Comparison of ENCODE assay signal across 19 mouse cellular contexts in the genomic region with DNA sequence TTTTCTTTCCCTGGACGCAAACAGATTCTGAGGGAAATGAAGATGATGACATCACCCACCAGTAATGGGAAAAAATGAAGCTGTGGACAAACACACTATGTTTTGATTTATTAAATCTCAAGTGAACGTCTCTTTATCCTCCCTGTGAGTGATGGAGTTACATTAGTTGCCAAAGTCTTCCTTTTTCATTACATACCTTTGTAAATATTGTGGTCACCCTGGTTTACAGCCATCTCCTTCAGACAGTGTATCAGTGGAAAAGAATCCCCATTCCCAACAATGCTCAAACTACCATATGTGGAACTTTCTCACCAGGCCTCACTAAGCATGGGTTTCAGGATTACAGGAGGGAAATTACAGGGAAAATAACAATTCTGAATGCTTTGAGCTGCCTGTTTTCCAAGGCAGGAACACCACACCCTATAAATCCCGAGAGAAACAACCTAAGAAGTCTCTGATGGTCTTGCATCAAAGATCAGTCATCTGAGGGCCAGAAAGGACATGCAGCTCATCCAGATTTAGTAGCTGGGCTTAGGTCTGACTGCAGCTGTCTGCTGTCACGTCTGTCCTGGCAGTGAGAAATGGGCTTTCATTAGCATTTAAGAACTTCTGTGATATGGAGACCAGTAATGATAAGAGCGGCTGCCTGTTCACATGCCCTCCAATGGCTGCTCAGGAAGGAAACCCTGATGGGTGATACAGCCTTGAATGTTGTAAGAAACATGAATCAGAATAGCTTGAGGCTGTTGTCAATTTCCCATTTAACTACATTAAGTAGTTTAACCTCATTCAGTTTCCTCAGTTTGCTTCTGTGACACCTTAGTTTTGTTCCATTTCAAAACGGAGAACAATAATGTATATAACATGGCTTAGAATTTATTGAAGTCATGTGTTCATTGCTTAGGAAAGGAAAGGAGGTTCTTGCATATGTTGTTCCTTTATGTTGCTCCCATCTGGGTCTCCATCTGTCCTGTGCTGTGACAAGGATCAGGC. TPM values are rescaled to one million over a fixed set of nuclear protein-coding genes. Genes with fewer than 3 reads are reported as not detected.
A peak's percentile ranks its signal among the peaks of the same experiment; 100 is the strongest.
DNase-seq lines count a peak whose midpoint lies in the region; ATAC-seq and TF ChIP-seq lines count a peak whose summit lies in the region.
"Had no signal": no experiment of that assay in that cellular context is flagged by ENCODE, and none has a peak within 500 bp of the region (broad histone marks: within the 10 kb centered on the region; RNA-seq: fewer than 3 reads in every experiment).

A gene (plus strand): TSS at position 943 of the 993 bp plus-strand sequence.

- H3K27me3 ChIP-seq in embryonic facial prominence, embryonic 14.5 days (replicated peaks; ENCODE audit: control insufficient read depth, insufficient read depth, low read length), result no peaks in the 10 kb centered on the region
- no peaks in the 10 kb centered on the region for H3K27me3 ChIP-seq in embryonic facial prominence, embryonic 10.5 days (replicated peaks; ENCODE audit: low read depth, poor library complexity, severe bottlenecking)
- no peaks in the 10 kb centered on the region for H3K27me3 ChIP-seq in lung, embryonic 16.5 days (ENCODE audit: control insufficient read depth, insufficient read depth, low read depth, low read length)
- H3K27me3 ChIP-seq in heart, postnatal 0 days (ENCODE audit: control insufficient read depth, insufficient read depth, low read length), result no peaks in the 10 kb centered on the region
- no peaks in the 10 kb centered on the region for H3K27me3 ChIP-seq in forebrain, embryonic 15.5 days
- H3K27me3 ChIP-seq: liver, embryonic 13.5 days; stomach, embryonic 15.5 days had no signal

- no peaks in the 10 kb centered on the region for H3K9me3 ChIP-seq in embryonic facial prominence, embryonic 14.5 days (ENCODE audit: control insufficient read depth, low read length)
- H3K9me3 ChIP-seq in embryonic facial prominence, embryonic 10.5 days, result no peaks in the 10 kb centered on the region
- H3K9me3 ChIP-seq in lung, embryonic 16.5 days (ENCODE audit: control insufficient read depth, low read length), result no peaks in the 10 kb centered on the region
- no peaks in the 10 kb centered on the region for H3K9me3 ChIP-seq in heart, postnatal 0 days (replicated peaks; ENCODE audit: control insufficient read depth, low read length)
- no peaks in the 10 kb centered on the region for H3K9me3 ChIP-seq in forebrain, embryonic 15.5 days
- H3K9me3 ChIP-seq: forebrain, embryonic 10.5 days; liver, embryonic 13.5 days; stomach, embryonic 15.5 days had no signal

- TF ChIP-seq EP300 in heart, postnatal 0 days (IDR thresholded peaks at IDR 0.05; ENCODE audit: low read depth), result no peak

- H3K4me1 ChIP-seq in embryonic facial prominence, embryonic 14.5 days (ENCODE audit: control insufficient read depth, insufficient read depth, low read length), result peaks cover 4% of the 10 kb centered on the region; the same call in 1 of the 2 replicates
- no peaks in the 10 kb centered on the region for H3K4me1 ChIP-seq in embryonic facial prominence, embryonic 10.5 days
- no peaks in the 10 kb centered on the region for H3K4me1 ChIP-seq in lung, embryonic 16.5 days (replicated peaks; ENCODE audit: control insufficient read depth, insufficient read depth, low read length)
- H3K4me1 ChIP-seq in heart, postnatal 0 days (ENCODE audit: control insufficient read depth, insufficient read depth), result peaks cover 13% of the 10 kb centered on the region
- H3K4me1 ChIP-seq in forebrain, embryonic 15.5 days, result no peaks in the 10 kb centered on the region
- H3K4me1 ChIP-seq: forebrain, embryonic 10.5 days; liver, embryonic 13.5 days; stomach, embryonic 15.5 days had no signal

- H3K36me3 ChIP-seq in embryonic facial prominence, embryonic 14.5 days (ENCODE audit: control insufficient read depth, insufficient read depth, low read length), result no peaks in the 10 kb centered on the region
- no peaks in the 10 kb centered on the region for H3K36me3 ChIP-seq in embryonic facial prominence, embryonic 10.5 days (replicated peaks)
- no peaks in the 10 kb centered on the region for H3K36me3 ChIP-seq in lung, embryonic 16.5 days (ENCODE audit: control insufficient read depth, insufficient read depth, low read length)
- no peaks in the 10 kb centered on the region for H3K36me3 ChIP-seq in heart, postnatal 0 days (replicated peaks; ENCODE audit: control insufficient read depth, insufficient read depth, low read length)
- H3K36me3 ChIP-seq in forebrain, embryonic 15.5 days, result no peaks in the 10 kb centered on the region
- H3K36me3 ChIP-seq: forebrain, embryonic 10.5 days; liver, embryonic 13.5 days; stomach, embryonic 15.5 days had no signal

- 60% methylated on average over 6 of the region's 6 CpGs for WGBS in embryonic facial prominence, embryonic 14.5 days
- 82% methylated on average over 6 of the region's 6 CpGs for WGBS in embryonic facial prominence, embryonic 10.5 days
- 59% methylated on average over 6 of the region's 6 CpGs for WGBS in lung, embryonic 16.5 days
- 37% methylated on average over 6 of the region's 6 CpGs for WGBS in heart, postnatal 0 days
- WGBS in forebrain, embryonic 15.5 days, result 80% methylated on average over 6 of the region's 6 CpGs

- no peak within 1 kb of the TSS for H3K9ac ChIP-seq in embryonic facial prominence, embryonic 14.5 days (ENCODE audit: low read depth, low read length)
- no peak within 1 kb of the TSS for H3K9ac ChIP-seq in lung, embryonic 16.5 days (ENCODE audit: low read length)
- H3K9ac ChIP-seq in heart, postnatal 0 days (replicated peaks; ENCODE audit: low read depth, low read length), result no peak within 1 kb of the TSS
- H3K9ac ChIP-seq in forebrain, embryonic 15.5 days (replicated peaks), result no peak within 1 kb of the TSS
- H3K9ac ChIP-seq: hindbrain, embryonic 14.5 days; liver, embryonic 13.5 days; stomach, embryonic 15.5 days had no signal

- DNase-seq in embryonic facial prominence, embryonic 14.5 days (ENCODE audit: low spot score), result peak; percentile 43
- no peak for DNase-seq in embryonic facial prominence, embryonic 10.5 days (ENCODE audit: low spot score)
- DNase-seq in lung, postnatal 4 days, result no peak
- DNase-seq in heart, postnatal 0 days (ENCODE audit: low spot score), result no peak
- no peak for DNase-seq in cerebellum, adult 8-10 months
- no peak for DNase-seq in urinary bladder, postnatal 4 days (ENCODE audit: low spot score in 2 of 2)
- DNase-seq: adrenal gland, adult 2 months; cerebellum, postnatal 10 days; kidney, adult 11 months; kidney, postnatal 14 days; liver, embryonic 13.5 days; lung, postnatal 10 days; spleen, adult 18-20 months; thymus, postnatal 14 days had no signal

- TF ChIP-seq CTCF in heart, postnatal 0 days (IDR thresholded peaks at IDR 0.05; ENCODE audit: low read depth), result no peak

- peak; percentile 33; the same call in 1 of the 2 replicates for ATAC-seq in embryonic facial prominence, embryonic 14.5 days (ENCODE audit: low read depth)
- no peak for ATAC-seq in lung, embryonic 16.5 days (ENCODE audit: low read depth)
- ATAC-seq in heart, postnatal 0 days (ENCODE audit: insufficient read depth, low read depth), result no peak
- no peak for ATAC-seq in forebrain, embryonic 15.5 days (replicated peaks)

- no peak within 1 kb of the TSS for H3K4me3 ChIP-seq in embryonic facial prominence, embryonic 14.5 days (ENCODE audit: low read depth, low read length)
- H3K4me3 ChIP-seq in embryonic facial prominence, embryonic 10.5 days, result no peak within 1 kb of the TSS
- no peak within 1 kb of the TSS for H3K4me3 ChIP-seq in lung, embryonic 16.5 days (ENCODE audit: low read length)
- no peak within 1 kb of the TSS for H3K4me3 ChIP-seq in heart, postnatal 0 days (ENCODE audit: low read depth, low read length)
- no peak within 1 kb of the TSS for H3K4me3 ChIP-seq in forebrain, embryonic 15.5 days
- H3K4me3 ChIP-seq: forebrain, embryonic 10.5 days; liver, embryonic 13.5 days; stomach, embryonic 15.5 days had no signal

- H3K27ac ChIP-seq in embryonic facial prominence, embryonic 14.5 days (replicated peaks; ENCODE audit: low read depth, low read length), result peak within 1 kb of the TSS; percentile 28; the same call in 1 of the 2 replicates
- H3K27ac ChIP-seq in embryonic facial prominence, embryonic 10.5 days (replicated peaks), result no peak within 1 kb of the TSS
- H3K27ac ChIP-seq in lung, embryonic 16.5 days (ENCODE audit: low read length), result peak within 1 kb of the TSS; percentile 29; the same call in 1 of the 2 replicates
- H3K27ac ChIP-seq in heart, postnatal 0 days (ENCODE audit: low read depth), result peak within 1 kb of the TSS; percentile 16; the same call in 1 of the 2 replicates
- no peak within 1 kb of the TSS for H3K27ac ChIP-seq in forebrain, embryonic 15.5 days (replicated peaks)
- H3K27ac ChIP-seq: forebrain, embryonic 10.5 days; hindbrain, embryonic 14.5 days; liver, embryonic 13.5 days; stomach, embryonic 15.5 days had no signal

- H3K4me2 ChIP-seq in embryonic facial prominence, embryonic 14.5 days (ENCODE audit: low read depth, low read length), result no peak within 1 kb of the TSS
- no peak within 1 kb of the TSS for H3K4me2 ChIP-seq in lung, embryonic 16.5 days (ENCODE audit: low read depth, low read length)
- H3K4me2 ChIP-seq in heart, postnatal 0 days (ENCODE audit: low read depth, low read length), result no peak within 1 kb of the TSS
- H3K4me2 ChIP-seq in forebrain, embryonic 15.5 days (replicated peaks), result no peak within 1 kb of the TSS
- H3K4me2 ChIP-seq: hindbrain, embryonic 14.5 days; liver, embryonic 13.5 days; stomach, embryonic 15.5 days had no signal

RNA-seq across cellular contexts. Expression of the gene that starts here (rescaled TPM):
- 0.81 and 0.97 TPM in 2 replicates for polyA plus RNA-seq in embryonic facial prominence, embryonic 14.5 days (2014; fragmentation: Nextera tagmentation; extraction: Ambion mirVana)
- polyA plus RNA-seq in embryonic facial prominence, embryonic 10.5 days (2016; fragmentation: Nextera tagmentation; extraction: Ambion mirVana), result 1.4 and 1.9 TPM in 2 replicates
- polyA plus RNA-seq in lung, embryonic 16.5 days (2015; fragmentation: Nextera tagmentation; extraction: Ambion mirVana), result 1.2 and 1.9 TPM in 2 replicates
- total RNA-seq in heart, postnatal 0 days (2014; rRNA removed; ENCODE audit: low replicate concordance), result 0.04 and 0.27 TPM in 2 replicates
- polyA plus RNA-seq in heart, postnatal 0 days (2015; fragmentation: Nextera tagmentation; extraction: Ambion mirVana), result 0.70 and 0.72 TPM in 2 replicates
- polyA plus RNA-seq in forebrain, embryonic 15.5 days (2015; fragmentation: Nextera tagmentation; extraction: Ambion mirVana), result 0.59 and 0.65 TPM in 2 replicates
- polyA plus RNA-seq: adrenal gland, adult 2 months had no signal

Comparison
In these comparisons a context has a peak if more than half of its experiments do, and no peak if none do; other contexts are left out.
1. Peak in DNase-seq, ATAC-seq and H3K27ac ChIP-seq in embryonic facial prominence, embryonic 14.5 days; RNA of the gene not detected or under 1 TPM.
2. H3K27ac ChIP-seq: peak in lung, embryonic 16.5 days (single experiment) and heart, postnatal 0 days (single experiment); none in embryonic facial prominence, embryonic 10.5 days (single experiment) and forebrain, embryonic 15.5 days (single experiment).